In the genomic region with DNA sequence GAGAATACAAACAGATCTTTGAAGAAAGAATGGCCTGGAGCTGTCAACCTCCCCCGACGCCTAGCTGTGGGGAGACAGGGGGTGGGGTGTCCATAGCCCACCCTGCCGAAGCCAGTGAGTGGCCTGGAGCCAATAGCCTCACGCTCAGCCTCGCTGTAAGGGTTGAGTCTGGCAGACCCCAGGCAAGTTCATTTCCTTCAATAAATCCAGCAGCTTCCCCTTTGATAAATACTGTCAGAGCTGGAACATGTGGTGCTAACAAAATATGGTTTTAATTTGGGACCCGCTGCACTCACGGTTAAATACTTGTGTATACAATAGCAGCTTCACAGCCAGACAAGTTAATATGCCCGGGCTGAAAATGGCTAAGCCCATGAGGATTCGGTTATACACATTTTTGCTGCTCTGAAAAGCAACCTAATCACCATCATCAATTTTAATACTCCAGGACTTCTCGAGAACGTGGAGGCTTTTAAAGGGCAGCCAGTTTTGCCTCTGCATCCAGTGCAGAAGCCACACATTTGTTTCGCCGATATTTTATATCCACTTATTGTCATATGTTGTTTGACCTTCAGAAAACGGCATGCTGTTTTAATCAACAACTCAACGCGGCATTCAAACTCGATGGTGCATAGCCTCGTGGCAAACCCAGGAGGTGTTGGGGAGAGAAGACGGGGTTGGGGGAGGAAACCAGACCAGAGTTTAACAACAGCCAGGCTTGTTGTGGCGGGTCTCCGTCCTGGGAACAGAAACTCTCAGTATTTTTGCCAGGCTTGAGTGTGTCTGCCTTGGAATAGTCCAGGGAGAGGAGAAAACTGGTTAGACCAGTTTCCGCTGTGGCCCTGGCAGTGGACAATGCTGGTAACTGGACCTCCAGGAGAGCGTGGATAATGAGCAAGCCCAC, we compare ENCODE assay signal across 8 mouse cellular contexts.
A peak's percentile ranks its signal among the peaks of the same experiment; 100 is the strongest.
DNase-seq lines count a peak whose midpoint lies in the region; ATAC-seq lines count a peak whose summit lies in the region.

No protein-coding gene starts in this region.

- no peak overlapping the region for H3K9ac ChIP-seq in stomach, embryonic 14.5 days (replicated peaks; ENCODE audit: low read depth, low read length)

- peak overlapping the region; percentile 28 for H3K4me3 ChIP-seq in stomach, embryonic 14.5 days (ENCODE audit: low read depth, low read length)

- no peaks in the 10 kb centered on the region for H3K36me3 ChIP-seq in stomach, embryonic 14.5 days (ENCODE audit: control insufficient read depth, insufficient read depth, low read length)

- H3K27ac ChIP-seq in stomach, embryonic 14.5 days (ENCODE audit: low read length), result peak overlapping the region; percentile 84

- DNase-seq in adrenal gland, adult (ENCODE audit: inconsistent age in 2 of 2, low spot score in 1 of 2), result peak; percentile 15 to 67
- no peak for DNase-seq in adrenal gland, postnatal 36 days
- DNase-seq in ZHBTc4 (ENCODE audit: low read depth, low spot score), result peak; percentile 22
- peak; percentile 93 for DNase-seq in forelimb bud, embryonic 11.5 days (ENCODE audit: low read depth, low spot score)
- DNase-seq in kidney, postnatal 10 days, result peak; percentile 71
- DNase-seq in lung, postnatal 4 days, result peak; percentile 58 to 68
- DNase-seq in layer of hippocampus, postnatal 36 days, result no peak

- peak; percentile 82 for ATAC-seq in stomach, embryonic 14.5 days (ENCODE audit: insufficient number of reproducible peaks, insufficient read depth, low FRiP score, low read depth)

- no peaks in the 10 kb centered on the region for H3K9me3 ChIP-seq in stomach, embryonic 14.5 days (ENCODE audit: control insufficient read depth, low read depth, low read length)

- H3K27me3 ChIP-seq in stomach, embryonic 14.5 days (ENCODE audit: control insufficient read depth, insufficient read depth, low read length), result no peaks in the 10 kb centered on the region

- H3K4me2 ChIP-seq in stomach, embryonic 14.5 days (replicated peaks; ENCODE audit: low read depth, low read length), result peak overlapping the region; percentile 53

- 3% methylated on average over 23 of the region's 23 CpGs for WGBS in stomach, embryonic 14.5 days

- peaks cover 30% of the 10 kb centered on the region for H3K4me1 ChIP-seq in stomach, embryonic 14.5 days (ENCODE audit: control insufficient read depth, insufficient read depth, low read length)

Comparison
In these comparisons a context has a peak if more than half of its experiments do, and no peak if none do; other contexts are left out.
1. DNase-seq: peak in adrenal gland, adult (2 of 2), ZHBTc4 (single experiment), forelimb bud, embryonic 11.5 days (single experiment), kidney, postnatal 10 days (single experiment) and lung, postnatal 4 days (2 of 2); none in adrenal gland, postnatal 36 days (0 of 2) and layer of hippocampus, postnatal 36 days (0 of 2).